Mouse (Mus musculus) layer of hippocampus, adult 18-20 months (tissue): ENCODE data around the gene Nkx1-2. TPM values are rescaled to one million over a fixed set of nuclear protein-coding genes. Genes with fewer than 3 reads are reported as not detected.

ENCODE experiments used
- DNase-seq, 2 experiments: peaks; one replicate each; pipeline ENCODE4 v3.0.0; 2022; ENCODE audit warnings: low spot score in 2 of 2
- total RNA-seq, 2 experiments: library from RNA; stranded (reverse); gene quantifications; 2 replicates each; pipeline ENCODE4 v1.2.3; 2021

Nkx1-2 gene
- total RNA-seq, 2 experiments from 2014 or later, result not detected

DNA sequence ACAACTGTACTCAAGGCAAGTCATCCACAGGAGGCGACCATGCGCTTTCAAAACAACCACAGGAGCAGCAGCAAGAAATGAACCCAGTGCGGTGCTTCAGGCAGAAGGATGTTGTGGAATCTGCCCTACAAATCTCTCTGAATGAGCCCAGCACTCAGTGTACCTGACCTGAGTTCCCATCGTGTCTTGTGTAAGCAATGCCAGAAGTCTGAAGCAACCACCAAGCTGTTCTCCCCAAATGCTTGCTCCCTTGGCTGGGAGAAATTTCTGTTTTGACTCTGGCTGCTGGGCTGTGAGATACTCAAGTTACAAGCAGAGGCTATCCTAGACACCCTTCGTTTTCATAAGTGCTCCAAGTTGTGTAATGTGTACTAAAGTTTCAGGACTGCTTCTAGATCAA lies 6.3 kb upstream of the Nkx1-2 start:
- DNase-seq, result peak in 1 of 2 experiments; percentile 23

DNA sequence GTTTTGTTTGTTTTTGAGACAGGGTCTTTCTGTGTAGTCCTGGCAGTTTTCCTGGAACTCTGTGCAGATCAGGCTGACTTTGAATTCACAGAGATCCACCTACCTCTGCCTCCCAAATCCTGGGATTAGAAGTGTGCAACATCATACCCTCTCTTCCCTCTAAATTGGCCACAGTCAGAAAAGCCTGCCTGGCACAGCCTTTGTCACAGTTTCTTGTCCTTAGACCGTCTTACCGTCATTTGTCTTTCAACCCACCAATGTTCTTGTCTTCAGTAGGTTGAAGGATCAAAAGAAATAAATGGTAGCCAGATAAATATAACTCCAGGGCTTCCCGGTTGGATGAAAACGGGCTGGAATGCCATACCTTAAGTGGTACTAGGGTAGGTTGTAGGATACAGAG lies 5.3 kb upstream of the Nkx1-2 start:
- no peak for DNase-seq

DNA sequence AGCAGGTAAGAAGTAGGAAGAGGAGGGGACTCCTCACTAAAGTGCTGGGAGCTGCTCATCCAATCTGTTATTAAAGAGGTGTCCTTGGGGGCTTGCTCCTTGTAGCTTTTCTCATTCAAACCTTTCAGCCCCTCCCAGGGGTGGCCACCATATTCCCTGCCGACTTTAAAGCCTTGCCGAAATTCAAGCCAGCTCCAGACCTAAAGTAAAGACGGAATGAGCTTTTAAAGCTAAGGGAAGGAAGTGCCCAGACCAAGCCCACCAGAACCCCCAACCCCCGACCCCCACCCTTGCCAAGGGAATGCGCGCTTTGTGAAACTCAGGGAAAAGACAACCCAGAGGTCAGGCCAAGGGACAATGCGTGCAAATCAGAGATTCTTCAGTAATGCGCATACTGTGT lies 1.5 kb upstream of the Nkx1-2 start:
- no peak for DNase-seq

DNA sequence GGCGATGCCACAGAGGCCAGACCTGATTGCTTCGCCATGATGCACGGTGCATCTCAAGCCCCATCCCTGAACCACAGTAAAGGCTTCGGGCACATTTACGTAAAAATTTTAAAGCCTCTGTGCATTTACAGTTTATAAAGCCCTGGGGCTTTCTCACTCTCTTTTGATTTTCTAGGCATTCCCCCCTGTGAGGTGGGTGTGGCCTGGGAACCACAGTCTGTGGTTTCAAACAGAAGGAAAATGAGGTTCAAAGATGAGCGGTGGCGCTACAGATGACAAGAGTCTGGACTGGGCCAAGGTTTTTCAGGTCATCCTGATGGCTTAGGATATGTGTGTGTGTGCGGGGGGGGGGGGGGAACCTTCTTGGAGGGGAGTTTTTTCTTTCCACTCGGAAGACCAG lies 589 bp upstream of the Nkx1-2 start:
- DNase-seq, result no peak

DNA sequence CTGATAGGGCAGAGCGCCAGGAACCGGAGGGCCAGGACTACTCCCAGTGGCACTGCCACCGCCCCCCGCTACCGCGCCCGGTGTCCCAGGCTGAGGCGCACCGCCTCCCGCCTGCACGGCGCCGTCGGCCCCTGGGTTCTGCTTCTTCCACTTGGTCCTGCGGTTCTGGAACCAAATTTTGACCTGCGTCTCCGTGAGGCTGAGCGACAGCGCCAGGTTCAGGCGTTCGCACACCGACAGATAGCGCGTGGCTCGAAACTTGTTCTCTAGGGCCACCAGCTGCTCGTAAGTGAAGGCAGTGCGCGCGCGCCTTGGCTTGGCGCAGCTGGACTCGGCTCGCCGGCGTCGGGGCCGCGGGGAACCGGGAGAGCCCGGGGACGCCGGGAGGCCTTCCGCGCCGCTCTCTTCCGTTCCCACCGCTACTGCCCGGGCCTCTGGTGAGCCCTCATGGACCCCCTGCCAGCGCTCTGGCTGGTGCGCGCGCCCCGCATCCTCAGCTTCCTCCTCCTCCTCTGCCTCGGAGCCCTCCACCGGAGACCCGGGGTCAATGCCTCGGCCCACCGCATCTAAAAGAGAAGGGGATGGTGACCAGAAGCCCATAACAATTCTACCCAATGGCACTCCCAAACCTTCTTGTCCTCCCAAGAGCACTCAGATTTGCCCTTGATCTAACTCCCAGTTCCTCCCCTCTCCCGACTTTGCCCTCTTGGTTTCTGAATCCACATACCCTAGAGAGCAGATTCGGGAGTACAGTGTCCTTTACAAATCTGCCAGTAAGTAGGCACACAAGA lies 2.0 kb downstream of the Nkx1-2 start:
- no peak for DNase-seq

DNA sequence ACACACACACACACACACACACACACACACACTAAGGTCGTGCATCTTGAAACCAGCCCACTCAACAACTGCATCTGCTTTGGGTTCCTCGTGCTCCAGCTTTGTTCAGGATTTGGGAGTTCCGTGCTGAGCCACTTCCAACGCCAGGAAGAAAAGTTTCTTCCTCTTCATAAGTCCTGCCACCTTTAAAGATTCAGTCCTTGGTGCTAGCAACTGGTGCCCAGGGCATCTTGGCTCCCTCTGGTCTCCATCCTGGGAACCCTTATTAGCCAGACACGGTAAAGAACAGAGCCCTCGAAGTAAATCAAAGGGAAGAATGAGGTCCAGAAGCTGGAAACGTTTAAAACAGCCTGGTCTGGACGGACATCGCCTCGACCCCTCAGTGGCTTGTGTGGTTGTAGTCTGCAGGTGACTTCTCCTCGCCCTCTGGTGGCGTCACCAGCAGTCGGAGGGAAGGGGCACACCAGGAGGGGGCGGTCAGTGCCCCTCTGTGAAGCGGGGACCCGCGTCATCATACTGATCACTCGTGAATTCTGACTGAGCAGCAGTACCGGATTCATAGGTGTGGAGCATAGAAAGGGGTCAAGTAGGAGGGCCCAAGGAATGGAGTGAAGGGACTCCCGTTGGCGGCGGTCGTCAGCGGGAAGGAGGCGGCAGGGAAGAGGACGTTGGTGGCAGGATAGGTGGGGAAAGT lies 2.7 kb downstream of the Nkx1-2 start:
- DNase-seq, result no peak

DNA sequence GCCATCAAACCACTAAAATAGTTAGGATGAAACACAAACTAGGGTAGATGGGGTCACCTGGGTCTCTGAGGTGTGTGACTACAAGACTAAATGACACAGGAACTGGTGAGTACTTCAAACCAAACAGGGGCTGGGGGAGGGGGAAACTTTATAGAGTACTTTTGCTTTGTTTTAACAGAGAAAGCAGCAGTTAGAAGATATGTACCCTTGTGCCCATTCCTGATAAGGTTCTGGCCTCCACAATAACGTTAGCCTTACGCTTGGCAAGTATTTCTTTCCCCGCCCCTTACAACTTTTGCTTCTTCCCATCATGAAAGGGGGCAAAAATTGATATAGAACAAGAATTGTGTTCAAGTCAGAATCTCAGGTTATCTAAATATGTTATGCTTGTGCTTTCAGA lies 3.6 kb downstream of the Nkx1-2 start:
- DNase-seq, result no peak

DNA sequence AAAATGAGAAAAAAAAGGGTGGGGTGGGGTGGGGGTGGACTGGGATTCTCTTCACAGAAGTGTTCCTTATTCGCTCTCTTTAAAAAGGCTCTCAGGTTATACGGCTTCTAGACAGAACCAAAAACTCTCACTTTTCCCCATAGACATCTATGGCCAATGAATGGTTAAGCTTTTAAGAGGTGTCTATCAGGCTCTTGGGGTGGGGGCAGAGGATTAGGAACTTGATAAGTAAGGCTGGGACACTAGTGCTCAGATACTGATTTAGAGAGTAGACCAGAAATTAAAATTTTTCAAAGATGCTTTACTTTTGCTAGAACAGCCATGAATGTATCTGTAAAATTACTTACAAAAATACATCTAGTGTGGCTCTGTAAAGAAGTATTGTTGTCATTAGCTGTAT lies 5.1 kb downstream of the Nkx1-2 start:
- no peak for DNase-seq

DNA sequence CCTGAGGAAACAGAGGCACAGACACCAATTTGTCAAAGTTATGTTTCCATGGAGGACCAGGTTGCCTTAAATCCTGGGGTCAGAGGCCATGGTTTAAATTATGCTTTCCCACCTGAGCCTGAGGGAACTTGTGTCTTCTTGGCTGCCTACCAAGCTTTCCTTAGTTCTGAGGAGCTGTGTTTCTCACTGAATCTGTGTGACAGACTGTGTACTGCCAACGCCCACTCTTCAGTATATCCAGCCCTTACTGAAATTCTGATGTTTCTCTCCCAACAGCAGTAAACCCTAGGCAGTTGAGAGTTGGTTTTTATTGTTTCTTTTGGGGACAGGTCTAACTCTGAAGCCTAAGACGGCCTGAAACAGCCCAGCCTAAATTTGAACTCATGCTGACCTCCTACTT lies 5.7 kb downstream of the Nkx1-2 start:
- DNase-seq, result peak in 1 of 2 experiments; percentile 30

DNA sequence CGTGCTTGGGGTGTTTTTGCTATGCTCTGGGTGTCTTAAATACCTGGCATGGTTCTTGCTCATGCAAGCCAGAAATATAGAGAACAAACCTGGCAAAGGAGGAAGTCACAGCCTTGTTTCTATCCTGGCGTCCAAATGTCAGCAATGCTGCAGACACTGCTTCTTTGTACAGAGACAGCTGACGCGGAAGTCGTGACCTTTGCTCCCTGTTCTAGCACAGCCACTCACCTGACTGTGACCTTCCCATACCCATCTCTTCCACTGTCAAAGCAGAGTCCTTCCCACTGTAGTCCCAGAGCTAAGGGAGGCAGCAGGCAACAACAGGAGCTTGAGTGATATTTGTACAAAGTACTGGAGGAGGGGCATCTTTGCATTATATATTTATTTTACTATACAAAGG lies 9.8 kb downstream of the Nkx1-2 start:
- DNase-seq, result no peak

DNA sequence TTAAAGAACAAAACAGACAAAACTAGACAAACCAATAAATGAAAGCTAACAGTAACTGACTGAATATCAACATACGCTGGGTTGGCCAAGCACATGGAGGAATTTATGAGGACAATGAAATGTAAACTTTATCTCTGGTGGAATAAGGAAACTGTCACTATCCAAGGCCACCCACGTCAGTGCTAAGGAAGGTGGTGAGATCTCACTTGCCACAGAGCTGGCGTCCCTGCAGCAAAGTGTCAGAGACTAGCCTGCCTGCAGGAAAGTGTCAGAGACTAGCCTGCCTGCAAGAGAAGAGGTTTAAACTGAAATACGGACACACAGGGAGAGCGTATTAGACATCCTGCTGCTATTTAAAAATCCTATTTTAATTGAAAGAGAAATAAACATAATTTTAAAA lies 12.3 kb downstream of the Nkx1-2 start:
- no peak for DNase-seq

DNA sequence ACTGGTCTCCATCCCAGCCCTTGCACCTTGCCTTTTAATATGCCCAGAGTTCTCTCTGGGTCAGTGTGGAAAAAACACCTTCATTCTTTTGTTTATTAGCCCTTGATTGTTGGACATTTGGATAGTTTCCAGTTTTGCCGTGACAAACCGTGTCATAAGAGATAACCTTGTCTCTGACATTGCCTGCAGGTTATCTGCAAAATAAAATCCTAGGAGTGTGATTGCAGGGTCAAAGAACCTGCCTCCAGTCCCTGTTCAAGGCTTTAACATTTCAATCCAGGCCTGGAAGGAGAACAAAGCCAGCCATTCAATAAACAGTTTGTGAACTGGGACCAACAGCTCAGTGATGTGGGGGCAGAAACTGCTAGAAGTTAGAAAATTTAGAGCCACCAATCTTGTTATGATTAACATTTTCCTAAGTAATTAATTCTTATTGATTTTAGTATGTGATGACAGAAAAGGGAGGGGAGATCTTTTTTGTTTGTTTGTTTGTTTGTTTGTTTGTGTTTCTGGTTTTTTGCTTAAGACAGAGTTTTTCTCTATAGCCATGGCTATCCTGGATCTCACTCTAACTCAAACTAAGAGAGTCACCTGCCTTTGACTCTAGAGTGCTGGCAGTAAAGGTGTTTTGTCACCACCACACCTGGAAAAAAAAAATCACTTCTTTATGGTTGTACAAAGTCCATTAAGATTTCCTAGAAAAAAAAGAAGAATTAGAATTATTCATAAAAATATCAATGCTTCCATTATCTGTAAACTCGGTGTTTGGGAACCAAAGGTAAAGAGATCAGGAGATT lies 13.5 kb downstream of the Nkx1-2 start:
- no peak for DNase-seq

DNA sequence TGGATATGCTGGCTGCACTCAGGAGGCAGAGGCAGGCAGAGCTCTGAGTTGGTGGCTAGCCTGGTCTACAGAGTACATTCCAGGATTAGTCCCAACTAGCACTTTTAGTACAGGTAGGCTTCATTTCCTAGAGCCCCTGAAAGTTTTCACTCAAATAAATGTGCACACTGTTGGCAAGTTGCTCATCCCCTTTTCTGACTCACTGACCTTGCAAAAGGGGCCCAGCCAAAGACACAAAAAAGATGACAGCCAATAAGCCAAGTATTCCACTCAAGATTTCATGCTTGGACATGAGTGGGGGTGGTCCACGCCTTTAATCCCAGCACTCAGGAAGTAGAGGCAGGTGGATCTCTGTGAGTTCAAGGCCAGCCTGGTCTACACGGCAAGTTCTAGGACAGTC lies 18.0 kb downstream of the Nkx1-2 start:
- DNase-seq, result no peak

DNA sequence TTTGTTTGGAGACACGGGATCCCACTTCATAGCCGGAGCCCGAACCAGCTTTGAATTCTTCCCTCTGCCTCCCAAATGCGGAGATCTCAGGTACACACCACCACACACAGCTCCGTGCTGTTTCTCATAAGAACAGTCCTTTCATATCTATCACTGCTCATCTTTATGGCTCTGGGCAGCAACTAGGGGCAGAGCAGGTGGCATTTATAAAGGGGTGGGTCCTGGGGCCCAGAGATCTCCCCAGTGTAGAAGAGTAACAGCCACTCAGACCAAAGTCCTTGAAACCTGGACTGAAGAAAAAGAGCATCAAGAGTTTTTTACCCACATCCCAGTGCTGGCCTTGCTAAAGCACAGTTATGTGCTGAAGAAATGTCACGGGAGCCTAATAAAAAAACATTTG lies 18.9 kb downstream of the Nkx1-2 start:
- no peak for DNase-seq

DNA sequence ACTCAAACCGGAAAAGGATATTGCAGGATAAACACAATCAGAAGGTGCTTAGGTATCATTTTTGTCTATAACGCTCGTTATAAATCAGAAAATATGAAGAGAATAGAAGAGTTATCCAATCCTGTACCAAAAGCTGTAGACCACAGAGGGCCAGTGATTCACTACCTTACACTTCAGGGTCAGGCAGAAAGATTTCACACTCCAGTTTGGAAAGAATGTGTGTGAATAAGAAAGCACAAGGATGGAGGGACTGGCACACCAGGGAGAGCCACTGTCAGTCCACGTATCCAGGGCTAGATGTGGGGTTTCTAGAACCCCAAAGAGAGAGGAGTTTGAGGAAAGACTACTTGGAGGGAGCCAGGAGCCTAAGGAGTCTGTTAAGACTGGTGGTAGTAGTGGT lies 22.5 kb downstream of the Nkx1-2 start:
- no peak for DNase-seq

DNA sequence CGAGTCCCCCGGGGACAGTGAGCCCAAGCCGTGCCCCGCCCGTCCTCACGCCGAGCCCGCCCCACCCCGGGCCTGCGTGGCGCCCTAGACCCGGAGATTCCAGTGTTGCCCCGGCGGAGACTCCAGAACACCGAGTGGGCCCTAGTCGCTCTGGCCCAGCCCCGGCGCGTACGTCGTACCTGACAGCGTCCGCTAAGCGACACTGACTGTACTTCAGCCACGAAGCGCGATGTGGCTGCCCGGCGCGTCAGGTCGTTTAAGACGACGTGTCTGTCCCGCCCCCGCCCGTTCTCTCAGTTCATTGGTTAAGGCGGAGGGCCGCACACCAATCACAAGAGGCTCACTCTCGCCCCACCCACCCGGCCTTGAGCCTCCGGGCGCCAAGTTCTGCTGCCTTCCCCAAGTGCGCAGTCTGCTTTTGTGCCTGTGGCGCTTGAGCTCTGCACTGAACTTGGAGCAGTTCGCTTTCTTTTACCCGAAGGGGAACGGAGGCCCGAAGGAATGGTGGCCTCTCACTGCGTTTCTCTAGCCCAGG lies 23.3 kb downstream of the Nkx1-2 start, which contains the start of gene Oat:
Gene Oat (minus strand): TSS at position 283 of the 535 bp plus-strand sequence.
- peak; percentile 90 to 96 for DNase-seq

DNA sequence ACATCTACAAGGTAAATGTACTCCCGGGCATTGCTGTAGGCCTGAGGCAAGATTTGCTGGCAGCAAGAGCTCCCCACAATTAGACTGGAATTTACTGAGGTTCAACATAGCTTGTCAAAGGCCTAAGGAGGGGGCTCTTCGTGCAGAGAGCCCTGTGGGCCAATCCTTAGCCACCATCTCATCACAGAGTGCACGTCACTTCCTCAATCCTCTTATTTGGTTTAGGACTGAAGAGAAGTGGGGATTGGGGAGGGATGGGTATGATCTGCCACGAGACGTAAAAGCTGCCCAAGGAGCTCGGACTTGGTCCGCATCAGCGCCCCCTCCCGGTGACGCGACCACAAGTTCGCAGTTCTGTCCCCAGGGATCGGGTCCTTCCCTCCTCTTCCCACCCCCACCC lies 23.8 kb downstream of the Nkx1-2 start:
- DNase-seq, result peak; percentile 79 to 90

DNA sequence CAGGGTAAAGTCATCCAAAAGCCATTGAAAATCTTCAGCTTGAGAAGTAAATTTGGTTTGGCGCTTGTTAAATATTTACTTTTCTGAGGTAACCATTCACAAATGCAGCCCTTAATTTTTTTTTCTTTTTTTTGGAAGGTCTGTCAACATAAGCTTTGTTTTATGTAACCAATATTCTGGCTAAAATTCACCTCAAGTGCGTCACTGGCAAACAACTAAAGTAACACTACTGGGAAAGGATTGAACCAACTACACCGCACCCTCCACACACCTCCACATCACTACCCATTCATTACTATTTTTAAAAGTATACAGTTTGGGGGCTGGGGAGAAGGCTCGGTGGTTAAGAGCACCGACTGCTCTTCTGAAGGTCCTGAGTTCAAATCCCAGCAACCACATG lies 24.8 kb downstream of the Nkx1-2 start:
- DNase-seq, result no peak

DNA sequence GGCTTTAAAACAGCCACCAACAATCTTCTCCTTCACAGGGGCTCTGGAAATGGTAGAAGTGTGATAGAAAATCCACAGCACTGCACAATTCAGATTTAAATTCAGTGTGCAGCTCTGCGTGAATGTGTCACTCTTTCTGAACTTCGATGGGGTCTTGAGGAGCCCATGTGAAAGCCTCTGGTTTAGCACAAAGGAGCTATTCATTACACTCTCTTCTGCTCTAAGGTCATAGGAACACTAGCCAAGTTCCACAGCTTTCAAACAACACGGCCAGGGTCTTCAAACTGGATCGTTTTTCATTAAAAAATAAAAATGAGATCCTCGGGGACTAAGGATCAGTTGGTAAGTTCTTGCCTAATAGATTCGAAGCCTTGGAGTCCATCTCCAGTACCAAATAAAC lies 26.2 kb downstream of the Nkx1-2 start:
- no peak for DNase-seq

DNA sequence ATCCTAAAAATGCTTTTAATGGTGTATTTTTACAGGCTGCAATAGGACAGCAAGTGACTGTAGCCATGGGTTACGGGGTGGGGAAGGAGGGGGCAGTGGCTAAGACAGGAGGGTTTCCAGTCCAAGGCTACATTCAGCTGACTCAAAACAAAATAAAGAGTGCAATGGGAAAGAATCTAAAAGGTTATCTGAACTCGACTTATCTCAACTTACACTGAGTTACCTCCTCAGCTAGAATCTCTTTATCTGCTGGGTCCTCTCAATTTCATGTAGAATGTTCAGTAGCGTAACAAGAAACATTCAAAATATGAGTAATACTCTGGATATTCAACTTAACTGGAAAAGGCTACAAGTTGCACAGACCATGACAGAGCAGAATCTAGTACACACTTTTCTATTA lies 26.7 kb downstream of the Nkx1-2 start:
- DNase-seq, result no peak

DNA sequence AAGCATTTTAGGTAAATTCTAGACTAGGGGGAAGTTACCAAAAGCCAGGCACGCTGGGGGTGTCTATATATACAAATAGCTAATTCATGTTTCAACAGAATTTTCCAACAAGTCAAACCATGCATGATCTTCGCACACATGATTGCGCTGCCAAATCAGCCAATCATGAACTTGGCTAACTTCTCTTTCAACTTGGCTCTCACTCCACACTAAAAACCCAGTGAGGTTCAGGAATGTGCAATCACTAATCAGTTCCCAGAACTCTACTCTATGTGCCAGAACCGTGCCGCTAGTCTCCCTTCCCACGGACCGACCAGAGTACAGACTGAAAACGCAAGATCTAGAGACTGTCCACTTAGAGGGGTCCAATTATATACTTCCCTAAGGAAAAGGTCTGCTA lies 28.0 kb downstream of the Nkx1-2 start:
- DNase-seq, result no peak

DNA sequence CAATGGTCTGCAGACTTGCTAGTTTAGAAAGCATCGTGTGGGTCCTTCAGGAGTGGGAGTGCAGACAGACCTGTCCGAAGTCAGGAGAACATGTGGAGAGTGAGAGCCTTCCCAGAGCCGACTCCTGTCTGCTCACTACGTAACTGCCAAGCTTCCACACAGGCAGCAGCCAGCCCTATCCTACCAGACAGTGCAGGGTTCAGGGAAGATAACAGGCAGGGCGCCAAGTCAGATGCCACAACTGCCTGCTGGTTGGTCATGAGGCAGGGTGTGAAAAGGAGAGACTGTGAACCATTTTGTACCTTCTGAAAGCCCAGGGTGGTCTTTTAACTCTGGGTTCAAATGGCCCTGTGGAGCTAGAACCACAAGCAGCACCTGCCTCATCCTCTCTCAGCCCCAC lies 29.4 kb downstream of the Nkx1-2 start:
- DNase-seq, result no peak
